Mouse (Mus musculus): ENCODE data around the gene Dennd2c.

- TF ChIP-seq CTCF (IDR thresholded peaks at IDR 0.05; ENCODE audit: low read depth, low read length): no peak
- TF ChIP-seq GATA1 (IDR thresholded peaks at IDR 0.05; ENCODE audit: borderline replicate concordance, low read length): no peak
- TF ChIP-seq TAL1 (conservative IDR thresholded peaks at IDR 0.05; ENCODE audit: low read depth, low read length): no peak
- TF ChIP-seq POLR2AphosphoS5 (IDR thresholded peaks at IDR 0.05; ENCODE audit: insufficient replicate concordance, low read depth, low read length): no peak
- no peak for TF ChIP-seq GATA2 (IDR thresholded peaks at IDR 0.05; ENCODE audit: borderline replicate concordance, low read depth, low read length)
These were observed 1.2 kb upstream of the Dennd2c start for GRCm38 (mm10) chr3:103101194-103101593.

Data from G1E (cell line).